Mouse (Mus musculus): ENCODE data around the gene Tom1.
A peak's percentile ranks its signal among the peaks of the same experiment; 100 is the strongest.

The Tom1 gene

GRCm38 (mm10) chr8:75033511-75034243 lies at the start of gene Tom1:
TSS of gene Tom1 (plus strand) at chr8:75033705.
- peak; percentile 98 for DNase-seq (ENCODE audit: low spot score)

GRCm38 (mm10) chr8:74987436-74987835 lies 46.1 kb upstream of the Tom1 start:
- DNase-seq (ENCODE audit: low spot score) = no peak

- peak; percentile 50 for DNase-seq (ENCODE audit: low spot score)
Observed at GRCm38 (mm10) chr8:74990021-74990420, 43.5 kb upstream of the Tom1 start.

- DNase-seq (ENCODE audit: low spot score) = no peak
Observed at GRCm38 (mm10) chr8:74993081-74993474, 40.4 kb upstream of the Tom1 start, which contains the start of gene Hmgxb4. TSS of gene Hmgxb4 (plus strand) at chr8:74993356.

GRCm38 (mm10) chr8:74993475-74994451 lies 39.7 kb upstream of the Tom1 start:
- DNase-seq (ENCODE audit: low spot score) = peak; percentile 84

- peak; percentile 44 for DNase-seq (ENCODE audit: low spot score)
Observed at GRCm38 (mm10) chr8:74994540-74994939, 39.0 kb upstream of the Tom1 start.

- DNase-seq (ENCODE audit: low spot score) = no peak
Observed at GRCm38 (mm10) chr8:75000431-75000830, 33.1 kb upstream of the Tom1 start.

GRCm38 (mm10) chr8:75008826-75009225 lies 24.7 kb upstream of the Tom1 start:
- DNase-seq (ENCODE audit: low spot score) = no peak

- DNase-seq (ENCODE audit: low spot score) = no peak
Observed at GRCm38 (mm10) chr8:75013557-75013956, 19.9 kb upstream of the Tom1 start.

GRCm38 (mm10) chr8:75013964-75014363 lies 19.5 kb upstream of the Tom1 start:
- no peak for DNase-seq (ENCODE audit: low spot score)

GRCm38 (mm10) chr8:75015981-75016380 lies 17.5 kb upstream of the Tom1 start:
- DNase-seq (ENCODE audit: low spot score) = no peak

- DNase-seq (ENCODE audit: low spot score) = no peak
Observed at GRCm38 (mm10) chr8:75016422-75016821, 17.1 kb upstream of the Tom1 start.

GRCm38 (mm10) chr8:75018274-75018972 lies 15.1 kb upstream of the Tom1 start:
- no peak for DNase-seq (ENCODE audit: low spot score)

- DNase-seq (ENCODE audit: low spot score) = no peak
Observed at GRCm38 (mm10) chr8:75023660-75024316, 9.7 kb upstream of the Tom1 start.

- no peak for DNase-seq (ENCODE audit: low spot score)
Observed at GRCm38 (mm10) chr8:75025809-75026208, 7.7 kb upstream of the Tom1 start.

GRCm38 (mm10) chr8:75030453-75031024 lies 3.0 kb upstream of the Tom1 start:
- no peak for DNase-seq (ENCODE audit: low spot score)

GRCm38 (mm10) chr8:75032961-75033360 lies 544 bp upstream of the Tom1 start:
- DNase-seq (ENCODE audit: low spot score) = no peak

- DNase-seq (ENCODE audit: low spot score) = peak; percentile 58
Observed at GRCm38 (mm10) chr8:75034285-75034684, 780 bp downstream of the Tom1 start.

GRCm38 (mm10) chr8:75035640-75036039 lies 2.1 kb downstream of the Tom1 start:
- DNase-seq (ENCODE audit: low spot score) = no peak

GRCm38 (mm10) chr8:75038497-75038896 lies 5.0 kb downstream of the Tom1 start:
- DNase-seq (ENCODE audit: low spot score) = no peak

GRCm38 (mm10) chr8:75039754-75040153 lies 6.2 kb downstream of the Tom1 start:
- DNase-seq (ENCODE audit: low spot score) = no peak

Measured in testis, postnatal 10 days (tissue).